Mouse (Mus musculus): ENCODE results near the gene Coro7. TPM values are rescaled to one million over a fixed set of nuclear protein-coding genes. Genes with fewer than 3 reads are reported as not detected.

Gene Coro7
- polyA plus RNA-seq, 1 experiment from 2014 or later, result 22.0 TPM

GRCm38 (mm10) chr16:4598041-4598440 lies 81.5 kb downstream of the Coro7 start:
- Histone ChIP-seq H3K9me3 (replicated peaks) (no peaks in the 10 kb centered on the region), H3K9ac (0 out of 2 replicates have a peak overlapping the region, but pooled peaks have one; percentile 12), H3K27me3 (no peaks in the 10 kb centered on the region), H3K36me3 (no peaks in the 10 kb centered on the region), H3K27ac (peak overlapping the region; percentile 97), H3K4me3 (replicated peaks) (0 out of 2 replicates have a peak overlapping the region, but pooled peaks have one; percentile 79), H3K4me2 (peak overlapping the region; percentile 88), H3K4me1 (peaks cover 88% of the 10 kb centered on the region)
- no peak for ATAC-seq (replicated peaks; ENCODE audit: low FRiP score)
- 58% methylated on average over 5 of the region's 5 CpGs for WGBS

- Histone ChIP-seq H3K27ac (peak overlapping the region; percentile 97), H3K4me1 (peaks cover 88% of the 10 kb centered on the region), H3K9me3 (replicated peaks) (no peaks in the 10 kb centered on the region), H3K27me3 (no peaks in the 10 kb centered on the region), H3K4me2 (peak overlapping the region; percentile 88), H3K4me3 (replicated peaks) (peak overlapping the region; percentile 79), H3K36me3 (no peaks in the 10 kb centered on the region), H3K9ac (peak overlapping the region; percentile 17; the same call in 1 of the 2 replicates)
- ATAC-seq (replicated peaks; ENCODE audit: low FRiP score), result no peak
- WGBS, result 54% methylated on average over 7 of the region's 7 CpGs
Measured at GRCm38 (mm10) chr16:4597296-4597695, 82.3 kb downstream of the Coro7 start.

GRCm38 (mm10) chr16:4596836-4597235 lies 82.7 kb downstream of the Coro7 start:
- no peak for ATAC-seq (replicated peaks; ENCODE audit: low FRiP score)
- Histone ChIP-seq H3K4me3 (replicated peaks) (peak overlapping the region; percentile 79), H3K4me2 (peak overlapping the region; percentile 88), H3K9ac (peak overlapping the region; percentile 92), H3K9me3 (replicated peaks) (no peaks in the 10 kb centered on the region), H3K36me3 (no peaks in the 10 kb centered on the region), H3K27ac (peak overlapping the region; percentile 97), H3K27me3 (no peaks in the 10 kb centered on the region), H3K4me1 (peaks cover 88% of the 10 kb centered on the region)
- WGBS, result 58% methylated on average over 2 of the region's 2 CpGs

GRCm38 (mm10) chr16:4596141-4596728 lies 83.3 kb downstream of the Coro7 start:
- ATAC-seq (replicated peaks; ENCODE audit: low FRiP score), result 0 out of 2 replicates have a peak, but pooled peaks have one; percentile 23
- H3K36me3 ChIP-seq, result no peaks in the 10 kb centered on the region; the same call in 1 of the 2 replicates
- H3K9ac ChIP-seq, result peak overlapping the region; percentile 92
- H3K4me1 ChIP-seq, result peaks cover 85% of the 10 kb centered on the region
- H3K27me3 ChIP-seq, result no peaks in the 10 kb centered on the region
- 10% methylated on average over 3 of the region's 3 CpGs for WGBS
- peak overlapping the region; percentile 88 for H3K4me2 ChIP-seq
- H3K9me3 ChIP-seq (replicated peaks), result no peaks in the 10 kb centered on the region
- peak overlapping the region; percentile 97 for H3K27ac ChIP-seq
- H3K4me3 ChIP-seq (replicated peaks), result peak overlapping the region; percentile 79

- peak overlapping the region; percentile 79 for H3K4me3 ChIP-seq (replicated peaks)
- H3K9ac ChIP-seq, result peak overlapping the region; percentile 92
- 0 out of 2 replicates have a peak, but pooled peaks have one; percentile 31 for ATAC-seq (replicated peaks; ENCODE audit: low FRiP score)
- peaks cover 5% of the 10 kb centered on the region for H3K36me3 ChIP-seq
- no peaks in the 10 kb centered on the region for H3K9me3 ChIP-seq (replicated peaks)
- 1% methylated on average over 5 of the region's 5 CpGs for WGBS
- no peaks in the 10 kb centered on the region for H3K27me3 ChIP-seq
- H3K27ac ChIP-seq, result peak overlapping the region; percentile 97
- peaks cover 78% of the 10 kb centered on the region for H3K4me1 ChIP-seq
- peak overlapping the region; percentile 88 for H3K4me2 ChIP-seq
Measured at GRCm38 (mm10) chr16:4595527-4595963, 84.0 kb downstream of the Coro7 start.

- WGBS, result under 1% methylated on average over 45 of the region's 52 CpGs
Measured at GRCm38 (mm10) chr16:4594814-4595526, 84.6 kb downstream of the Coro7 start.

GRCm38 (mm10) chr16:4593971-4594813 lies 85.4 kb downstream of the Coro7 start, which contains the start of gene Glis2:
Gene Glis2 (plus strand): TSS chr16:4594713.
- Histone ChIP-seq H3K36me3 (peaks cover 18% of the 10 kb centered on the region), H3K27ac (peak within 1 kb of the TSS; percentile 97), H3K9ac (peak within 1 kb of the TSS; percentile 92), H3K4me3 (replicated peaks) (peak within 1 kb of the TSS; percentile 79), H3K27me3 (no peaks in the 10 kb centered on the region), H3K4me1 (peaks cover 64% of the 10 kb centered on the region), H3K4me2 (peak within 1 kb of the TSS; percentile 88), H3K9me3 (replicated peaks) (no peaks in the 10 kb centered on the region)
- under 1% methylated on average over 45 of the region's 74 CpGs for WGBS
- ATAC-seq (replicated peaks; ENCODE audit: low FRiP score), result peak; percentile 87

More at GRCm38 (mm10) chr16:4594814-4595526, 84.6 kb downstream of the Coro7 start:
- H3K4me2 ChIP-seq, result peak overlapping the region; percentile 88
- peak overlapping the region; percentile 97 for H3K27ac ChIP-seq
- H3K9me3 ChIP-seq (replicated peaks), result no peaks in the 10 kb centered on the region
- H3K36me3 ChIP-seq, result peaks cover 11% of the 10 kb centered on the region
- peaks cover 72% of the 10 kb centered on the region for H3K4me1 ChIP-seq
- H3K9ac ChIP-seq, result peak overlapping the region; percentile 92
- peak; percentile 13; the same call in 1 of the 2 replicates for ATAC-seq (replicated peaks; ENCODE audit: low FRiP score)
- no peaks in the 10 kb centered on the region for H3K27me3 ChIP-seq
- H3K4me3 ChIP-seq (replicated peaks), result peak overlapping the region; percentile 79

- Histone ChIP-seq H3K36me3 (peaks cover 18% of the 10 kb centered on the region), H3K27ac (peak overlapping the region; percentile 97), H3K4me2 (peak overlapping the region; percentile 88), H3K27me3 (no peaks in the 10 kb centered on the region), H3K9me3 (replicated peaks) (no peaks in the 10 kb centered on the region), H3K4me3 (replicated peaks) (peak overlapping the region; percentile 79), H3K4me1 (peaks cover 56% of the 10 kb centered on the region), H3K9ac (peak overlapping the region; percentile 92)
- ATAC-seq (replicated peaks; ENCODE audit: low FRiP score), result no peak
- 14% methylated on average over 32 of the region's 32 CpGs for WGBS
Measured at GRCm38 (mm10) chr16:4592909-4593875, 86.4 kb downstream of the Coro7 start.

GRCm38 (mm10) chr16:4590236-4590635 lies 89.3 kb downstream of the Coro7 start:
- no peaks in the 10 kb centered on the region for H3K27me3 ChIP-seq
- no peak overlapping the region for H3K4me2 ChIP-seq
- peaks cover 18% of the 10 kb centered on the region for H3K36me3 ChIP-seq
- WGBS, result 94% methylated on average over 9 of the region's 9 CpGs
- no peak overlapping the region for H3K27ac ChIP-seq
- no peak for ATAC-seq (replicated peaks; ENCODE audit: low FRiP score)
- H3K4me1 ChIP-seq, result peaks cover 49% of the 10 kb centered on the region
- no peak overlapping the region for H3K4me3 ChIP-seq (replicated peaks)
- no peak overlapping the region for H3K9ac ChIP-seq
- no peaks in the 10 kb centered on the region for H3K9me3 ChIP-seq (replicated peaks)

GRCm38 (mm10) chr16:4587516-4588210 lies 91.9 kb downstream of the Coro7 start:
- no peaks in the 10 kb centered on the region for H3K9me3 ChIP-seq (replicated peaks)
- peak overlapping the region; percentile 70 for H3K4me2 ChIP-seq
- peaks cover 38% of the 10 kb centered on the region for H3K4me1 ChIP-seq
- H3K4me3 ChIP-seq (replicated peaks), result peak overlapping the region; percentile 46; the same call in 1 of the 2 replicates
- 0 out of 2 replicates have a peak, but pooled peaks have one; percentile 13 for ATAC-seq (replicated peaks; ENCODE audit: low FRiP score)
- no peaks in the 10 kb centered on the region for H3K27me3 ChIP-seq
- H3K27ac ChIP-seq, result peak overlapping the region; percentile 89
- 54% methylated on average over 5 of the region's 5 CpGs for WGBS
- H3K9ac ChIP-seq, result peak overlapping the region; percentile 5; the same call in 1 of the 2 replicates
- peaks cover 18% of the 10 kb centered on the region for H3K36me3 ChIP-seq

All from kidney, embryonic 15.5 days (tissue).